Mouse (Mus musculus): ENCODE results near the gene BC117090. TPM values are rescaled to one million over a fixed set of nuclear protein-coding genes. Genes with fewer than 3 reads are reported as not detected.

Gene BC117090
- not detected for polyA plus RNA-seq (2017; shearing (Covaris generic))

DNA sequence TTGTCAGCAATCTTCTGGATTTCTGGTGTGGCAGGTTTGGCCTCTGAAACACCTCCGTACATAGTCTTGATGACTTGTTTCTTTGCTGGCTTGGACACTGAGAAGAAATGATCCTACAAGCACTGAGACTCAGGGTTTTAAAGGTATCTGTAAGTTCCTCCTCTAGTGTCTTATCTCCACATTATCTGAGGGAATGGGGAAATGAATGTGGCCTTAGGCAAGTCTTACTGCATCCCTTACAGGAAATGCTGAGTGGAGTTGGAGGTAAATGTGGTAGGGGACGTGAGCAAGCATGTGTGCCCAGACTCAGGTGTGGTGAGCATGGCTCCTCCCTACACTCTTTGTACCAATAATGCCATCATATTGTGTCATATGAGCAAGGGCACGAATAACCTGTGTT, at the start of gene BC117090:
TSS of gene BC117090 (minus strand) at position 101 of the 400 bp plus-strand sequence.

DNA sequence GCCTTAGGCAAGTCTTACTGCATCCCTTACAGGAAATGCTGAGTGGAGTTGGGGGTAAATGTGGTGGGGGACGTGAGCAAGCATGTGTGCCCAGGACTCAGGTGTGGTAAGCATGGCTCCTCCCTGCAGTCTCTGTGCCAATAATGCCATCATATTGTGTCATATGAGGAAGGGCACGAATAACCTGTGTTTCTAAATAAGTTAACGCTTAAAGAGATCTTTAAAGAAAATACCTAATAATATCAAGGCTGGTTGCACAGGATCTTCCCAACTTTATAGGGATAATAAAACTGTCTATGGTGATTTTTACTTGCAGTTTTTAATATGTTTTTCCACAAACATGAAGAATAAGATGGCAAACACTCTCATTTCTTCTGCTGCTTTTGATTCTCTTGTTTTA, 33.5 kb upstream of the BC117090 start, which contains the start of gene BC100530:
TSS of gene BC100530 (minus strand) at position 101 of the 400 bp plus-strand sequence.

DNA sequence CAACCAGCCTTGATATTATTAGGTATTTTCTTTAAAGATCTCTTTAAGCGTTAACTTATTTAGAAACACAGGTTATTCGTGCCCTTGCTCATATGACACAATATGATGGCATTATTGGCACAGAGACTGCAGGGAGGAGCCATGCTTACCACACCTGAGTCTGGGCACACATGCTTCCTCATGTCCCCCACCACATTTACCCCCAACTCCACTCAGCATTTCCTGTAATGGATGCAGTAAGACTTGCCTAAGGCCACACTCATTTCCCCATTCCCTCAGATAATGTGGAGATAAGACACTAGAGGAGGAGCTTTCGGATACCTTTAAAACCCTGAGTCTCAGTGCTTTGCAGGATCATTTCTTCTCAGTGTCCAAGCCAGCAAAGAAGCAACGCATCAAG, 57.3 kb downstream of the BC117090 start, which contains the start of gene Stfa1:
TSS of gene Stfa1 (plus strand) at position 156 of the 400 bp plus-strand sequence.

Other genes with a start within 250 kb of the BC117090 start
- not detected for gene Csta1, start 203.1 kb downstream of the BC117090 start, polyA plus RNA-seq (2017; shearing (Covaris generic))
- gene Stfa2l1, start 177.5 kb downstream of the BC117090 start, polyA plus RNA-seq (2017; shearing (Covaris generic)) = not detected
- not detected for gene Gm5483, start 150.1 kb downstream of the BC117090 start, polyA plus RNA-seq (2017; shearing (Covaris generic))
- gene Gm5416, start 123.9 kb downstream of the BC117090 start, polyA plus RNA-seq (2017; shearing (Covaris generic)) = not detected
- 0.89 TPM for gene 2010005H15Rik, start 112.9 kb downstream of the BC117090 start, polyA plus RNA-seq (2017; shearing (Covaris generic))
- gene Stfa1, start 57.4 kb downstream of the BC117090 start, polyA plus RNA-seq (2017; shearing (Covaris generic)) = not detected
- gene BC100530, start 33.4 kb upstream of the BC117090 start, polyA plus RNA-seq (2017; shearing (Covaris generic)) = not detected
- not detected for gene Stfa2, start 74.1 kb upstream of the BC117090 start, polyA plus RNA-seq (2017; shearing (Covaris generic))
- not detected for gene Stfa3, start 121.1 kb upstream of the BC117090 start, polyA plus RNA-seq (2017; shearing (Covaris generic))
- not detected for gene Casr, start 227.8 kb upstream of the BC117090 start, polyA plus RNA-seq (2017; shearing (Covaris generic))

Measured in activated CD4-positive, CD25-positive, alpha-beta regulatory T cell, adult 9 weeks (primary cell).